Mouse (Mus musculus) lung, postnatal 0 days (tissue): ENCODE data around the gene Sema3b. TPM values are rescaled to one million over a fixed set of nuclear protein-coding genes. Genes with fewer than 3 reads are reported as not detected.

Experiments used
- ATAC-seq: fragments of 200-750 bp; cut with Nextera tagmentation; 2 replicates; pipeline ENCODE4 v1.8.0; 2017; ENCODE audit warnings: moderate library complexity
- DNase-seq: peaks from one replicate; pipeline ENCODE4 v3.0.0-alpha.2; 2016; ENCODE audit warnings: low spot score
- H3K27ac ChIP-seq: fragments of 300-500 bp; sonication (generic); 2 replicates; pipeline ENCODE4 v1.5.1; 2014; ENCODE audit warnings: antibody characterized with exemption, mild to moderate bottlenecking, low read length, mixed read lengths
- H3K27me3 ChIP-seq: fragments of 300-500 bp; sonication (generic); replicated peaks from 2 replicates; pipeline ENCODE4 v1.6.1; 2014; ENCODE audit warnings: low read length, mixed read lengths; ENCODE audit not compliant: insufficient read depth
- H3K36me3 ChIP-seq: fragments of 300-500 bp; sonication (generic); 2 replicates; pipeline ENCODE4 v1.6.1; 2014; ENCODE audit warnings: low read length, mixed read lengths; ENCODE audit not compliant: insufficient read depth
- H3K4me1 ChIP-seq: fragments of 300-500 bp; sonication (generic); 2 replicates; pipeline ENCODE4 v1.6.1; 2014; ENCODE audit warnings: antibody characterized with exemption, low read depth, low read length, mixed read lengths; ENCODE audit not compliant: insufficient read depth
- H3K4me2 ChIP-seq: fragments of 300-500 bp; sonication (generic); replicated peaks from 2 replicates; pipeline ENCODE4 v1.6.1; 2014; ENCODE audit warnings: low read depth, mild to moderate bottlenecking, low read length, moderate library complexity, mixed read lengths
- H3K4me3 ChIP-seq: fragments of 300-500 bp; sonication (generic); 2 replicates; pipeline ENCODE4 v1.5.1; 2014; ENCODE audit warnings: low read depth, low read length
- H3K9ac ChIP-seq: fragments of 300-500 bp; sonication (generic); replicated peaks from 2 replicates; pipeline ENCODE4 v1.6.1; 2014; ENCODE audit warnings: low read depth, mild to moderate bottlenecking
- H3K9me3 ChIP-seq: fragments of 300-500 bp; sonication (generic); 2 replicates; pipeline ENCODE4 v1.6.1; 2016; ENCODE audit warnings: low read length, mixed read lengths
- CTCF ChIP-seq: IDR thresholded peaks from 2 replicates; pipeline ENCODE4 v1.5.1; 2016; ENCODE audit warnings: antibody characterized with exemption, mild to moderate bottlenecking
- EP300 ChIP-seq: IDR thresholded peaks from 2 replicates; pipeline ENCODE4 v1.6.1; 2016; ENCODE audit warnings: antibody characterized with exemption, mild to moderate bottlenecking, control low read depth
- WGBS: fragments of 180-500 bp; shearing (Covaris S2); extraction: QIAGEN DNeasy Blood & Tissue Kit; methylation state at CpG from one replicate; pipeline ENCODE4 v1.1.7; 2014; 5-methylcytosine and 5-hydroxymethylcytosine counted together
- polyA plus RNA-seq: library from polyadenylated mRNA; unstranded; fragments of >200 nt; fragmentation: Nextera tagmentation; extraction: Ambion mirVana; gene quantifications from 2 replicates; pipeline ENCODE4 v1.2.1, GENCODE M21; 2015

Gene Sema3b
- polyA plus RNA-seq, 1 experiment from 2014 or later = 34.3 TPM

GRCm38 (mm10) chr9:107586974-107587832 is 21.8 kb downstream of the Sema3b start, which contains the start of gene Ifrd2:
Gene Ifrd2 (plus strand): TSS chr9:107587642.
- peak; percentile 97 for ATAC-seq

DNA sequence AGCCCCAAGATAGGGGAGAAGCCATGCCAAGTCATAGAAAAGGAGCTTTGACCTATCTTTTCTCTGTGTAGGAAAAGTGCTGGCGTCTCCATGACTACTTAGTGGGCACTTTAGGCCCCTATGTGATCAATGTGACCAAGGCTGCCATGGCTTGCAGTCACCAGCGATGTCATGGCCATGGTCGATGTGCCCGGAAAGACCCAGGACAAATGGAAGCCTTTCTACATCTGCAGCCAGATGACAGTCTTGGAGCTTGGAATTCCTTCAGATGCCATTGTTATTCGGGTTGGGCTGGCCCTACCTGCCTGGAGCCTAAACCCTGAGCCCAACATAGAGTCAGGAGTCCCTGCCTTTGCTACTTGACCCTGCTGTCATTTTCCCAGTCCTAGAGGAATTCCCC is 22.5 kb downstream of the Sema3b start:
- no peak overlapping the region for H3K4me2 ChIP-seq
- peaks cover 15% of the 10 kb centered on the region for H3K4me1 ChIP-seq
- no peak overlapping the region for H3K9ac ChIP-seq
- TF ChIP-seq CTCF (no peak), EP300 (no peak)
- H3K27ac ChIP-seq = no peak overlapping the region
- no peaks in the 10 kb centered on the region for H3K9me3 ChIP-seq
- H3K36me3 ChIP-seq = peaks cover 10% of the 10 kb centered on the region
- H3K27me3 ChIP-seq = no peaks in the 10 kb centered on the region
- no peak overlapping the region for H3K4me3 ChIP-seq
- ATAC-seq = no peak
- no peak for DNase-seq
- 86% methylated on average over 5 of the region's 5 CpGs for WGBS

More at GRCm38 (mm10) chr9:107586974-107587832, 21.8 kb downstream of the Sema3b start, which contains the start of gene Ifrd2:
- 9% methylated on average over 45 of the region's 46 CpGs for WGBS
- Histone ChIP-seq H3K4me3 (peak within 1 kb of the TSS; percentile 62), H3K9ac (peak within 1 kb of the TSS; percentile 58), H3K27ac (0 out of 2 replicates have a peak within 1 kb of the TSS, but pooled peaks have one; percentile 26), H3K4me2 (peak within 1 kb of the TSS; percentile 84), H3K36me3 (peaks cover 14% of the 10 kb centered on the region), H3K27me3 (no peaks in the 10 kb centered on the region), H3K4me1 (peaks cover 15% of the 10 kb centered on the region), H3K9me3 (no peaks in the 10 kb centered on the region)
- peak; percentile 99 for DNase-seq
- TF ChIP-seq CTCF = no peak
- TF ChIP-seq EP300 = peak; percentile 61

GRCm38 (mm10) chr9:107583174-107583573 is 25.9 kb downstream of the Sema3b start:
- ATAC-seq (no peak), DNase-seq (no peak)
- H3K4me1 ChIP-seq = peaks cover 7% of the 10 kb centered on the region
- 90% methylated on average over 14 of the region's 14 CpGs for WGBS
- H3K9ac ChIP-seq = no peak overlapping the region
- H3K4me3 ChIP-seq = no peak overlapping the region
- H3K9me3 ChIP-seq = no peaks in the 10 kb centered on the region
- H3K4me2 ChIP-seq = no peak overlapping the region
- no peak overlapping the region for H3K27ac ChIP-seq
- TF ChIP-seq EP300 = no peak
- TF ChIP-seq CTCF = no peak
- H3K27me3 ChIP-seq = no peaks in the 10 kb centered on the region
- no peaks in the 10 kb centered on the region for H3K36me3 ChIP-seq

DNA sequence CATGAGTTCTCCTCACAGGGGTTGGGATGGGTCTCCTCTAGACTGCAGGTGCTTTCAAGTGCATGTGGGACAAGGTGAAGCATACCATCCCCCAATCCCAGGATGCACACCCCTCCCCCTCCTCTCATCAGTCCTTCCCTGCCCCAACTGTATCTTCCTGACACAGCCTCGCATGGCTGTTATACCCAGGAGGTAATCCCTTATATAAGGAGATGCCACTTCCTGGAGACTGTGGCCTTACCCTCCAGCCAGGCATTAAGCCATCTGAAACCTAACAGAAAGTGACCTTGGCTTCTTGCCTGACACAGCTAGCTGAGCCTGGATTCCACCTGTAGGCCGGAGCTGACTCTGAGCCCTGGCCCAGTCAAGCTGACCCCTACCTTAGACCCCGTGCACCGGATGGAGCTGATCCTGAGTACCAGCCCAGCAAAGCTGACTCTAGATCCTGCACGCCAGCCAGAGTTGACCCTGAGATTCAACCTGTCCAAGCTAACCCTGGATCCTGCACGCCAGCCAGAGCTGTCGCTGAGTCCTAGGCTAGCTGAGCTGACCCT is 26.4 kb downstream of the Sema3b start:
- no peak overlapping the region for H3K4me2 ChIP-seq
- WGBS = 83% methylated on average over 7 of the region's 7 CpGs
- H3K27me3 ChIP-seq = no peaks in the 10 kb centered on the region
- no peaks in the 10 kb centered on the region for H3K36me3 ChIP-seq
- ATAC-seq = no peak
- no peak for DNase-seq
- no peak overlapping the region for H3K4me3 ChIP-seq
- no peak overlapping the region for H3K27ac ChIP-seq
- no peaks in the 10 kb centered on the region for H3K9me3 ChIP-seq
- peaks cover 4% of the 10 kb centered on the region for H3K4me1 ChIP-seq
- H3K9ac ChIP-seq = no peak overlapping the region
- TF ChIP-seq CTCF (no peak), EP300 (no peak)

GRCm38 (mm10) chr9:107581584-107581983 is 27.4 kb downstream of the Sema3b start:
- Histone ChIP-seq H3K27me3 (no peaks in the 10 kb centered on the region), H3K4me1 (peaks cover 4% of the 10 kb centered on the region), H3K9me3 (no peaks in the 10 kb centered on the region), H3K27ac (peak overlapping the region; percentile 97), H3K4me3 (peak overlapping the region; percentile 60), H3K4me2 (peak overlapping the region; percentile 74), H3K36me3 (no peaks in the 10 kb centered on the region), H3K9ac (peak overlapping the region; percentile 85)
- ATAC-seq (no peak), DNase-seq (no peak)
- no peak for TF ChIP-seq CTCF
- no peak for TF ChIP-seq EP300
- 60% methylated on average over 4 of the region's 4 CpGs for WGBS

DNA sequence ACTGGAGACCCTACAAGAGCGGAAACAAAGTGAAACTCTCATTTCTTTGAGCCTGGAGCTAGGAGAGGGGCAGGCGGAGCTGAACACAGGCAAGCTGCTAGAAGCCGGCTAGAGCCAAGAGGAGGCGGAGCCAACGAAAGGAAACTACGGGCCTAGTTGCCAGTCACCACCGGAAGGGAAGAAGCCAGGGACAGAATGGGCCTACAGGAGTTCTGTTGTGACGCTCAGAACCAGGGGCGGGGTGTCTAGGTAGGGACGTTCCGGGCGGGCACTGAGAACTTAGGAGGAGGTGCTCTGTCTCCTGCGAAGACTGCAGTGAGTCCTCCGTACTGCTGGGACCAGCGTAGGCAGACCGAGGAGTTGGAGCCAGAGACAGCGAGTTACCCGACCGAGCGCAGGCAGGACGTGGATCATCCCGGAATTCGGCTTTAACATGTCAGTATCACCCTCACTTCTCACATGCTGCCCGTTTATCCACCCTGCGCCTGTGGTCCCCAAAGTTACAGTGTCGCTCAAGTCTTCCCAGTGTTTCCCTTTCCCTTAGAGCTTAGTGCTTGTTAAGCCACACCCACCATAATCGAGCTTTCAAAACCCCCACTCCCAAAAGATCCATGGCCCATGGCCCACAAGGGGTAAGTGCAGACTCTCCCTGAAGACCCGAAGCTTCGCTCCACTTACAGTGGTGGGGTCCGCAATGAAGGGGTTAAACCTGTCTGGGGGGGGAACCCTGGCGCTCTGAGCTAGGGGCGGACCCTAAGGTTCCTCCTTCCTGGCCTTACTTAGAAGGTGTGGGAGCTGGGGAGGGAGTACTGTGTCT is 28.3 kb downstream of the Sema3b start, which contains the start of gene Hyal3:
Gene Hyal3, plus strand, starts transcription at position 318 of the 817 bp plus-strand sequence.
- Histone ChIP-seq H3K9me3 (no peaks in the 10 kb centered on the region), H3K4me1 (peaks cover 6% of the 10 kb centered on the region), H3K27me3 (no peaks in the 10 kb centered on the region), H3K36me3 (no peaks in the 10 kb centered on the region), H3K4me2 (peak within 1 kb of the TSS; percentile 74), H3K27ac (peak within 1 kb of the TSS; percentile 97), H3K9ac (peak within 1 kb of the TSS; percentile 85), H3K4me3 (peak within 1 kb of the TSS; percentile 60)
- WGBS = under 1% methylated on average over 32 of the region's 32 CpGs
- TF ChIP-seq EP300 (peak; percentile 82), CTCF (no peak)
- ATAC-seq (peak; percentile 87), DNase-seq (peak; percentile 98)
